Mouse (Mus musculus): ENCODE data around the gene Tead4. TPM values are rescaled to one million over a fixed set of nuclear protein-coding genes. Genes with fewer than 3 reads are reported as not detected.
"Not testable (repeated sequence)": the region's sequence is repeated elsewhere in the genome, so short reads cannot be mapped to it uniquely, and the experiment has no call there.

The Tead4 gene
- total and polyA plus RNA-seq, 2 experiments from 2014 or later = 0.63 to 0.67 TPM

DNA sequence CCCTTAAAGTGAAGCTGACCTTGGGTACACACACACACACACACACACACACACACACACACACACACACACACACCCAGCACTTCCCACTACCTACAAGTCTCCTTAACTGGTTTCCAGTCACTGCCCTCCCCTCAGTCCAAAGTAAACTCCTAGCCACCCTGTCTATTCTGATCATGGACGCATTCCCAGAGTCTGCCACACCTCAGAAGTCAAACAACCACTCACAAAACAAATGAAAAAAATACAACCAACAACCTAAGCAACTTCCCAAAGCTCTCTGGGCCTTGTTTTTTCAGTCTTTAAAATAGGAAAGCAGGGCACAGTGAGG, 74.8 kb downstream of the Tead4 start:
- 81% methylated on average over 1 of the region's 1 CpGs for WGBS
- DNase-seq (no peak), ATAC-seq (no peak)
- Histone ChIP-seq H3K27me3 (ENCODE audit: insufficient read depth, low read length) (no peaks in the 10 kb centered on the region), H3K9me3 (ENCODE audit: low read length) (no peaks in the 10 kb centered on the region), H3K4me3 (ENCODE audit: low read depth, low read length) (no peak overlapping the region), H3K4me1 (ENCODE audit: insufficient read depth) (no peaks in the 10 kb centered on the region), H3K9ac (no peak overlapping the region), H3K4me2 (ENCODE audit: low read depth) (no peak overlapping the region), H3K36me3 (ENCODE audit: insufficient read depth) (no peaks in the 10 kb centered on the region), H3K27ac (ENCODE audit: low read depth, low read length) (no peak overlapping the region)
- no peak for TF ChIP-seq CTCF (IDR thresholded peaks at IDR 0.05; ENCODE audit: low read depth)

GRCm38 (mm10) chr6:128225009-128225845, 75.4 kb downstream of the Tead4 start:
- Histone ChIP-seq H3K4me1 (ENCODE audit: insufficient read depth) (no peaks in the 10 kb centered on the region), H3K36me3 (ENCODE audit: insufficient read depth) (no peaks in the 10 kb centered on the region), H3K9ac (no peak overlapping the region), H3K27me3 (ENCODE audit: insufficient read depth, low read length) (no peaks in the 10 kb centered on the region), H3K4me3 (ENCODE audit: low read depth, low read length) (no peak overlapping the region), H3K4me2 (ENCODE audit: low read depth) (no peak overlapping the region), H3K9me3 (ENCODE audit: low read length) (no peaks in the 10 kb centered on the region), H3K27ac (ENCODE audit: low read depth, low read length) (no peak overlapping the region)
- ATAC-seq (no peak), DNase-seq (no peak)
- TF ChIP-seq CTCF (IDR thresholded peaks at IDR 0.05; ENCODE audit: low read depth) = no peak
- WGBS = 70% methylated on average over 4 of the region's 4 CpGs

DNA sequence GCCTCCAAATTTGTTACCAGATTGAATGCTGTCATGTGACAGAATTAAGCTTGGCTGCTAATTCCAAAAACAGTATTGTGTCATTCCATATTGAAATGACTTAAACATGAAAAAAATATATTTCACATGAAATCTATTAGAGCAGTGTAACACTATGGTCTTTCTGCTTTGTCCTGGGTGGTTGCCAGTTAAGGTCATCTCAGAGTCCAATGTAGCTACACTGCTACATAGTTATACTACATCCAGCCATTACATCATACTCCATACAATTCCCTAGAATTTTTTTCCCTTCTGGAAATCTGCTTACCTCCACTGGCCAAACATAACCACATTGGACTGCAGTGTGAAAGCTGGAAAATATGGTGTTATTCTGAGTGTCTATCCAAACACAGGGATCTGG, 77.5 kb downstream of the Tead4 start:
- Histone ChIP-seq H3K4me1 (ENCODE audit: insufficient read depth) (no peaks in the 10 kb centered on the region), H3K4me2 (ENCODE audit: low read depth) (no peak overlapping the region), H3K27ac (ENCODE audit: low read depth, low read length) (no peak overlapping the region), H3K27me3 (ENCODE audit: insufficient read depth, low read length) (no peaks in the 10 kb centered on the region), H3K4me3 (ENCODE audit: low read depth, low read length) (no peak overlapping the region), H3K9me3 (ENCODE audit: low read length) (no peaks in the 10 kb centered on the region), H3K9ac (no peak overlapping the region), H3K36me3 (ENCODE audit: insufficient read depth) (no peaks in the 10 kb centered on the region)
- DNase-seq (no peak), ATAC-seq (no peak)
- no peak for TF ChIP-seq CTCF (IDR thresholded peaks at IDR 0.05; ENCODE audit: low read depth)

- 95% methylated on average over 4 of the region's 4 CpGs for WGBS
- not testable (repeated sequence) for H3K4me2 ChIP-seq (ENCODE audit: low read depth); DNase-seq; H3K4me1 ChIP-seq (ENCODE audit: insufficient read depth); H3K9me3 ChIP-seq (ENCODE audit: low read length); H3K36me3 ChIP-seq (ENCODE audit: insufficient read depth); H3K27me3 ChIP-seq (ENCODE audit: insufficient read depth, low read length); ATAC-seq; H3K9ac ChIP-seq; H3K4me3 ChIP-seq (ENCODE audit: low read depth, low read length); H3K27ac ChIP-seq (ENCODE audit: low read depth, low read length)
Measured at GRCm38 (mm10) chr6:128215004-128215403, 85.6 kb downstream of the Tead4 start.

- not testable (repeated sequence) for H3K4me1 ChIP-seq (ENCODE audit: insufficient read depth); ATAC-seq; H3K4me3 ChIP-seq (ENCODE audit: low read depth, low read length); H3K27ac ChIP-seq (ENCODE audit: low read depth, low read length); H3K27me3 ChIP-seq (ENCODE audit: insufficient read depth, low read length); H3K4me2 ChIP-seq (ENCODE audit: low read depth); H3K9me3 ChIP-seq (ENCODE audit: low read length); H3K9ac ChIP-seq; H3K36me3 ChIP-seq (ENCODE audit: insufficient read depth); DNase-seq
- 96% methylated on average over 1 of the region's 1 CpGs for WGBS
Measured at GRCm38 (mm10) chr6:128209199-128209598, 91.4 kb downstream of the Tead4 start.

- Histone ChIP-seq H3K9me3 (ENCODE audit: low read length) (no peaks in the 10 kb centered on the region), H3K9ac (no peak overlapping the region), H3K27ac (ENCODE audit: low read depth, low read length) (no peak overlapping the region), H3K36me3 (ENCODE audit: insufficient read depth) (no peaks in the 10 kb centered on the region), H3K27me3 (ENCODE audit: insufficient read depth, low read length) (no peaks in the 10 kb centered on the region), H3K4me1 (ENCODE audit: insufficient read depth) (no peaks in the 10 kb centered on the region), H3K4me3 (ENCODE audit: low read depth, low read length) (no peak overlapping the region), H3K4me2 (ENCODE audit: low read depth) (no peak overlapping the region)
- TF ChIP-seq CTCF (IDR thresholded peaks at IDR 0.05; ENCODE audit: low read depth) = no peak
- DNase-seq (no peak), ATAC-seq (no peak)
- 85% methylated on average over 8 of the region's 8 CpGs for WGBS
Measured at GRCm38 (mm10) chr6:128208491-128209170, 92.0 kb downstream of the Tead4 start.

DNA sequence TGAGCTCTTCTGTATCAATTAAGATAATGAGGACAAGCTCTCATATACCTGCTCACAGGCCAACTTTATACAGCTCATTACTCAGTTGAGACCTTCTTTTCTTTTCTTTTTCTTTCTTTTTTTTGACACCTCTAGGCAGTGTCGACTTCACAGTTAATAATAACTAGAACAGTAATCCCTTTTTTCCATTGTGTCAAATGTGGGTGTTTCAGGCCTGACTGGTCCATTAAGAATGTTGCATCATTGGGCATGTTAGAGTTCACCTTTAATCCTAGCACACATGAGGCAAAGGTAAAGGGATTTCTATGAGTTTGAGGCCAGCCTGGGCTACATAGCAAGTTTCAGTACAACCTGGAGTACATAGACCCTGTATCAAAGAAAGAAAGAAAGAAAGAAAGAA, 97.1 kb downstream of the Tead4 start:
- H3K36me3 ChIP-seq (ENCODE audit: insufficient read depth) = no peaks in the 10 kb centered on the region
- no peaks in the 10 kb centered on the region for H3K4me1 ChIP-seq (ENCODE audit: insufficient read depth)
- no peak overlapping the region for H3K27ac ChIP-seq (ENCODE audit: low read depth, low read length)
- H3K9me3 ChIP-seq (ENCODE audit: low read length) = no peaks in the 10 kb centered on the region
- H3K4me2 ChIP-seq (ENCODE audit: low read depth) = no peak overlapping the region
- H3K4me3 ChIP-seq (ENCODE audit: low read depth, low read length) = no peak overlapping the region
- TF ChIP-seq CTCF (IDR thresholded peaks at IDR 0.05; ENCODE audit: low read depth) = no peak
- no peaks in the 10 kb centered on the region for H3K27me3 ChIP-seq (ENCODE audit: insufficient read depth, low read length)
- no peak overlapping the region for H3K9ac ChIP-seq
- 58% methylated on average over 1 of the region's 1 CpGs for whole genome bisulfite sequencing
- no peak for ATAC-seq
- no peak for DNase-seq
